Mouse (Mus musculus) liver, embryonic 15.5 days (tissue): Measurements from ENCODE around the gene Tmem182. TPM values are rescaled to one million over a fixed set of nuclear protein-coding genes. Genes with fewer than 3 reads are reported as not detected.

Experiments
- ATAC-seq: fragments of 200-750 bp; cut with Nextera tagmentation; 2 replicates; pipeline ENCODE4 v1.8.0; 2017; ENCODE audit warnings: moderate number of reproducible peaks, mild to moderate bottlenecking, moderate library complexity; ENCODE audit not compliant: insufficient read depth
- H3K27ac ChIP-seq: fragments of 300-500 bp; sonication (generic); replicated peaks from 2 replicates; pipeline ENCODE4 v1.5.1; 2015; ENCODE audit warnings: mild to moderate bottlenecking, inconsistent platforms
- H3K27me3 ChIP-seq: fragments of 300-500 bp; sonication (generic); 2 replicates; pipeline ENCODE4 v1.6.1; 2015; ENCODE audit warnings: mild to moderate bottlenecking, inconsistent platforms
- H3K36me3 ChIP-seq: fragments of 300-500 bp; sonication (generic); replicated peaks from 2 replicates; pipeline ENCODE4 v1.6.1; 2015; ENCODE audit warnings: moderate library complexity, mild to moderate bottlenecking, inconsistent platforms
- H3K4me1 ChIP-seq: fragments of 300-500 bp; sonication (generic); replicated peaks from 2 replicates; pipeline ENCODE4 v1.6.1; 2015; ENCODE audit warnings: inconsistent platforms
- H3K4me2 ChIP-seq: fragments of 300-500 bp; sonication (generic); 2 replicates; pipeline ENCODE4 v1.6.1; 2015; ENCODE audit warnings: moderate library complexity, mild to moderate bottlenecking, inconsistent platforms
- H3K4me3 ChIP-seq: fragments of 300-500 bp; sonication (generic); replicated peaks from 2 replicates; pipeline ENCODE4 v1.5.1; 2015; ENCODE audit warnings: mild to moderate bottlenecking, inconsistent platforms
- H3K9ac ChIP-seq: fragments of 300-500 bp; sonication (generic); 2 replicates; pipeline ENCODE4 v1.6.1; 2015; ENCODE audit warnings: moderate library complexity, mild to moderate bottlenecking, inconsistent platforms
- H3K9me3 ChIP-seq: fragments of 300-500 bp; sonication (generic); replicated peaks from 2 replicates; pipeline ENCODE4 v1.6.1; 2016; ENCODE audit warnings: inconsistent platforms
- WGBS: fragments of 180-500 bp; shearing (Covaris S2); methylation state at CpG from one replicate; pipeline ENCODE4 v1.1.7; 2015; ENCODE audit warnings: mixed read lengths; ENCODE audit not compliant: insufficient replicate concordance; 5-methylcytosine and 5-hydroxymethylcytosine counted together
- polyA plus RNA-seq: library from polyadenylated mRNA; unstranded; fragments of >200 nt; fragmentation: Nextera tagmentation; extraction: Ambion mirVana; gene quantifications from 2 replicates; pipeline ENCODE4 v1.2.1, GENCODE M21; 2015

Gene Tmem182
- polyA plus RNA-seq, 1 experiment from 2014 or later, result 0.75 TPM

- H3K4me1 ChIP-seq, result no peaks in the 10 kb centered on the region
- 55% methylated on average over 10 of the region's 10 CpGs for WGBS
- no peak overlapping the region for H3K4me3 ChIP-seq
Measured at GRCm38 (mm10) chr1:40873760-40874455, 68.5 kb downstream of the Tmem182 start.

DNA sequence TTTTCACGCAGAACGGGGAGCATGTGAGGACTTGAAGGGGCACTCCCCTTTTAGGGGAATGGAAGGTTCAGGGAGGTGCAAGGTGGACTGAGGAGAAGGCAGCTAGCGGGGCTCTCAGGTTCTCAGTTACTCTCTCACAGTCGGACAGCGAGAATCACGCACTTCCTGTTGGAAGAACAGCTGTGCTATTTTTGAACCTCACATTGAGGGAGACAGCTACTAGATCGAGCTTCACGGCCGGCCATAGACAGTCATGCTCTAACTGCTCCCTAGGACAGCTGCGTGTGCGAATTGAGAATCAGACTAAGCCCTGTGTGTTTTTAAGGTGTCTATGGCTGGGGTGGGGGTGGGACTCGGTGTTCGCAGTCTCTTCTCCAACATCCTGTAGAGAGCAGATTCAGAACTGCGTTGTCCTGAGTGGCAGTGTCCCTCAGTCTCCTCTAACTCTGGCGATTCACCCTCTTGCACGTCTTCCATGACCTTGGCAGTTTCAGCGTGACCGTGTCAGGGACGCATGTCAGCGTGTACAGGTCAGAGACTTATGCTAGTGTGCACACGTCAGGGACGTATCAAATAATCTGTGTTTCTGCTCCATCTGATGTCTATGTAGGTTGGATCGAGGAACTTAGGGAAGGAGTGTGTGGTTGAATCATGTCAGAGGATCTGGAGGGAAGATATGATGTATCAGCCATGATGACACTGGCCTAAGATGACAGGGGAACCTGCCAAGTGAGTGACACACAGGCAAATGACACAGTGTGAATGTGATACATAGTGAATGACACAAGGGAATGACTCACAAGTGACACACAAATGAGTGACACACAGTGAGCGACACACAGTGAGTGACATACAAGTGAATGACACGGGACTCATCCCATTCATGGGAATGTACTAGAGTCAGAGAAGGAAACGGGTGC lies 69.3 kb downstream of the Tmem182 start:
- H3K4me1 ChIP-seq, result no peaks in the 10 kb centered on the region
- no peaks in the 10 kb centered on the region for H3K36me3 ChIP-seq
- H3K9me3 ChIP-seq, result no peaks in the 10 kb centered on the region
- H3K27ac ChIP-seq, result no peak overlapping the region
- no peak overlapping the region for H3K4me3 ChIP-seq
- no peak overlapping the region for H3K9ac ChIP-seq
- WGBS, result 54% methylated on average over 26 of the region's 26 CpGs
- no peak for ATAC-seq
- no peak overlapping the region for H3K4me2 ChIP-seq
- no peaks in the 10 kb centered on the region for H3K27me3 ChIP-seq

More at GRCm38 (mm10) chr1:40873760-40874455, 68.5 kb downstream of the Tmem182 start:
- Histone ChIP-seq H3K4me2 (no peak overlapping the region), H3K9ac (no peak overlapping the region), H3K36me3 (no peaks in the 10 kb centered on the region), H3K27me3 (no peaks in the 10 kb centered on the region), H3K27ac (no peak overlapping the region), H3K9me3 (no peaks in the 10 kb centered on the region)
- no peak for ATAC-seq

DNA sequence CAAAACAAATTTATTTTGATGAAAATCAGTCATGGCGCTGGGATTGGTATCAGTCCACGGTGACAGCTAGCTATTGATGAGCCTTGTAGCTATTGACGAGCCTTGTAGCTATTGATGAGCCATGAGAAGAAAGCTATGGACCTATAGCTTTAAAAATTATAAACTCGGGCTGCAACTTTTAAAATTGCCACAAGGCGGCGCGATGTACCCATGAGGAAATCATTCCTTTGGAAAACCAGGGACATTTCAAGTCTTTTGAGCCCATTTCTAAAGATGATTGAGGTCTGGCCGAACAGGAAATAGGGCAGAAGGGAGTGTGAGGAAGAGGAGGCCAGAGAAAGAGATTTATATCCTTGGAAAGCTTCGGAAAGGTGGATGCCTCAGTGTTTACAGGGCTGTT lies 73.7 kb downstream of the Tmem182 start:
- Histone ChIP-seq H3K9me3 (no peaks in the 10 kb centered on the region), H3K9ac (no peak overlapping the region), H3K36me3 (no peaks in the 10 kb centered on the region), H3K27ac (no peak overlapping the region), H3K4me1 (no peaks in the 10 kb centered on the region), H3K4me3 (no peak overlapping the region), H3K27me3 (no peaks in the 10 kb centered on the region), H3K4me2 (no peak overlapping the region)
- WGBS, result 12% methylated on average over 9 of the region's 9 CpGs
- ATAC-seq, result no peak

DNA sequence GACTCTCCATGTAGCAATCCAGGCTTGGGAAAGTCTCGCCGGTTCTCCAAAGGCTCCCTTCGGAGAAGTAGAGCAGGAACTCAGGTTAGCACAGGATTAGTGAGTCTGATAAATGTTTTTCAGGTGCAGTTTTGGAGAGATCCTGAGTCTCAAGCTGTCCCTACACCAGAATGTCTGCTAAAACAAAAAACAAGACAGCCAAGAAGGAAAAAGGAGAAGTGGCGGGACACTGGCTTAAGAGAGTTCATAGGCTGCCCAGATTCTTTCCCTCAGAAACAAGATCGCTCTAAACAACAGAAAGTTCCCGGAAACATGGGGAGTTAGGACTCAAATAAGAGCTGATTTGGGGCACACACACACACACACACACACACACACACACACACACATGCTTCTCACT lies 74.1 kb downstream of the Tmem182 start:
- H3K27me3 ChIP-seq, result no peaks in the 10 kb centered on the region
- H3K4me1 ChIP-seq, result no peaks in the 10 kb centered on the region
- no peaks in the 10 kb centered on the region for H3K9me3 ChIP-seq
- H3K27ac ChIP-seq, result no peak overlapping the region
- no peak overlapping the region for H3K4me3 ChIP-seq
- H3K9ac ChIP-seq, result no peak overlapping the region
- WGBS, result 61% methylated on average over 6 of the region's 6 CpGs
- no peaks in the 10 kb centered on the region for H3K36me3 ChIP-seq
- ATAC-seq, result no peak
- H3K4me2 ChIP-seq, result no peak overlapping the region

DNA sequence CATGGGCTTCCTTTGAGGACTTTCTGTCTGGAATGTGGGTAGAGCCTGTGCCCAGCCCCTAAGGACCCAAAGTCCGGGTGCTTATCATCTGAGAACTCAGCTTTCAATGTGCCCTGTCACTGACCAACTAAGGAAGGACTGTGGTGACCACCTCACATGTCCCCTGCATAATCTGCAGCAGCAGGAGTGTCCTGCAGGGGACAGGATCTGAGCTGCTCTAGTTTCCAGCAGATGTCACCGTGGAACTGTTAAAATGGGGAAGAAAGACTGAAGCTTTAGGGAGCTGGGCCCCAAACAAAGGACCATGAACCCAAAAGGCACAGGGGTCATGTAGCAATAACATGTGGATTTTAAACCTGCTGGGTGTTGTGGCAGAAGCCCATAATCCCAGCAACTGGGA lies 75.1 kb downstream of the Tmem182 start:
- Histone ChIP-seq H3K27me3 (no peaks in the 10 kb centered on the region), H3K4me3 (no peak overlapping the region), H3K36me3 (no peaks in the 10 kb centered on the region), H3K4me2 (no peak overlapping the region), H3K27ac (no peak overlapping the region), H3K9ac (no peak overlapping the region), H3K9me3 (no peaks in the 10 kb centered on the region), H3K4me1 (no peaks in the 10 kb centered on the region)
- ATAC-seq, result no peak
- WGBS, result 23% methylated on average over 2 of the region's 2 CpGs

- no peak overlapping the region for H3K4me3 ChIP-seq
- no peak overlapping the region for H3K4me2 ChIP-seq
- H3K27ac ChIP-seq, result no peak overlapping the region
- no peaks in the 10 kb centered on the region for H3K4me1 ChIP-seq
- no peaks in the 10 kb centered on the region for H3K36me3 ChIP-seq
- 51% methylated on average over 2 of the region's 2 CpGs for WGBS
- H3K27me3 ChIP-seq, result no peaks in the 10 kb centered on the region
- H3K9ac ChIP-seq, result no peak overlapping the region
- H3K9me3 ChIP-seq, result no peaks in the 10 kb centered on the region
- no peak for ATAC-seq
Measured at GRCm38 (mm10) chr1:40883856-40884255, 78.5 kb downstream of the Tmem182 start.

DNA sequence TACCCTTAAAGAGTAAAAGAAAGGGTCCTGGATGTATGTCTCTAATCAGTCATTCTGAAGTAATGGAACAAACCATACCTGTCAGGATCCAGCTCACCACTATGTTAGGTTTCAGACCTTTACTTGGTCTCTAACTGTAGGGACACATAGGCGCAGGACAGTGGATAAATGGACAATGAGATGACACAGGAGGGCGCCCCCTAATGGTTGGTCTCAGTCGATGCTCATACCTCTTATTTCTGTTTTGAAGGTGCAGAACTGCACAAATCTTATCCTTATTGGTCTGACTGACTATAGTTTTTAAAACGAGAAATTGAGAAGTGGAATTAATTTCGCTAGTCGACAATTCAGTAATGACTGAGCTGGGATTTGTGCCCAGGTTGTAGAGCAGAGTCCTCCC lies 79.5 kb downstream of the Tmem182 start:
- Histone ChIP-seq H3K36me3 (no peaks in the 10 kb centered on the region), H3K27me3 (no peaks in the 10 kb centered on the region), H3K9me3 (no peaks in the 10 kb centered on the region), H3K9ac (no peak overlapping the region), H3K4me1 (no peaks in the 10 kb centered on the region), H3K4me3 (no peak overlapping the region), H3K27ac (no peak overlapping the region), H3K4me2 (no peak overlapping the region)
- ATAC-seq, result no peak
- 56% methylated on average over 6 of the region's 6 CpGs for WGBS

GRCm38 (mm10) chr1:40887673-40888072 lies 82.3 kb downstream of the Tmem182 start:
- WGBS, result 41% methylated on average over 12 of the region's 12 CpGs
- H3K27me3 ChIP-seq, result no peaks in the 10 kb centered on the region
- no peaks in the 10 kb centered on the region for H3K9me3 ChIP-seq
- H3K9ac ChIP-seq, result no peak overlapping the region
- no peak for ATAC-seq
- no peak overlapping the region for H3K27ac ChIP-seq
- no peaks in the 10 kb centered on the region for H3K36me3 ChIP-seq
- no peak overlapping the region for H3K4me3 ChIP-seq
- H3K4me2 ChIP-seq, result no peak overlapping the region
- H3K4me1 ChIP-seq, result no peaks in the 10 kb centered on the region

- Histone ChIP-seq H3K4me3 (no peak overlapping the region), H3K36me3 (no peaks in the 10 kb centered on the region), H3K4me1 (no peaks in the 10 kb centered on the region), H3K27me3 (no peaks in the 10 kb centered on the region), H3K9me3 (no peaks in the 10 kb centered on the region), H3K9ac (no peak overlapping the region), H3K4me2 (no peak overlapping the region), H3K27ac (no peak overlapping the region)
- WGBS, result 64% methylated on average over 8 of the region's 8 CpGs
- ATAC-seq, result no peak
Measured at GRCm38 (mm10) chr1:40888396-40889040, 83.1 kb downstream of the Tmem182 start.

GRCm38 (mm10) chr1:40889617-40890016 lies 84.2 kb downstream of the Tmem182 start:
- H3K27ac ChIP-seq, result no peak overlapping the region
- H3K4me2 ChIP-seq, result no peak overlapping the region
- WGBS, result 72% methylated on average over 14 of the region's 14 CpGs
- no peak overlapping the region for H3K4me3 ChIP-seq
- H3K9ac ChIP-seq, result no peak overlapping the region
- H3K36me3 ChIP-seq, result no peaks in the 10 kb centered on the region
- H3K4me1 ChIP-seq, result no peaks in the 10 kb centered on the region
- H3K9me3 ChIP-seq, result no peaks in the 10 kb centered on the region
- no peak for ATAC-seq
- no peaks in the 10 kb centered on the region for H3K27me3 ChIP-seq

- Histone ChIP-seq H3K9me3 (no peaks in the 10 kb centered on the region), H3K36me3 (no peaks in the 10 kb centered on the region), H3K4me1 (no peaks in the 10 kb centered on the region), H3K4me2 (no peak overlapping the region), H3K9ac (no peak overlapping the region), H3K4me3 (no peak overlapping the region), H3K27me3 (no peaks in the 10 kb centered on the region), H3K27ac (no peak overlapping the region)
- WGBS, result 60% methylated on average over 8 of the region's 8 CpGs
- ATAC-seq, result no peak
Measured at GRCm38 (mm10) chr1:40890246-40890645, 84.8 kb downstream of the Tmem182 start.
